Mouse (Mus musculus) naive thymus-derived CD4-positive, alpha-beta T cell, adult 5 months (primary cell): ENCODE results near the gene Hspe1. TPM values are rescaled to one million over a fixed set of nuclear protein-coding genes. Genes with fewer than 3 reads are reported as not detected.

Source experiments
- polyA plus RNA-seq: library from polyadenylated mRNA; unstranded; fragments of 100-300 nt; shearing (Covaris generic); gene quantifications from one replicate; pipeline ENCODE4 v1.2.1, GENCODE M21; 2017

Gene Hspe1
- polyA plus RNA-seq = 198 TPM

GRCm38 (mm10) chr1:55087932-55088610 is at the start of gene Hspe1, which contains the start of gene Hspd1:
TSS of gene Hspe1 (plus strand) at chr1:55088132.
TSS of gene Hspd1 (minus strand) at chr1:55088243.

GRCm38 (mm10) chr1:55052355-55052953 is 35.5 kb upstream of the Hspe1 start, which contains the start of gene Coq10b:
TSS of gene Coq10b (plus strand) at chr1:55052770.

GRCm38 (mm10) chr1:55130943-55131401 is 43.0 kb downstream of the Hspe1 start, which contains the start of gene Mob4:
TSS of gene Mob4 (plus strand) at chr1:55131231.

Other genes starting within 250 kb of the Hspe1 start
- 435 TPM for gene Ankrd44, start 161.7 kb upstream of the Hspe1 start, polyA plus RNA-seq
- gene Sf3b1, start 60.7 kb upstream of the Hspe1 start, polyA plus RNA-seq = 785 TPM
- 159 TPM for gene Coq10b, start 35.4 kb upstream of the Hspe1 start, polyA plus RNA-seq
- 155 TPM for gene Hspd1, start 111 bp downstream of the Hspe1 start, polyA plus RNA-seq
- 165 TPM for gene Mob4, start 43.1 kb downstream of the Hspe1 start, polyA plus RNA-seq
- gene Rftn2, start 138.7 kb downstream of the Hspe1 start, polyA plus RNA-seq = 6.1 TPM
- gene Mars2, start 149.0 kb downstream of the Hspe1 start, polyA plus RNA-seq = 3.6 TPM